Mouse (Mus musculus) macrophage (primary cell): Measurements from ENCODE around the gene Sec23a. TPM values are rescaled to one million over a fixed set of nuclear protein-coding genes. Genes with fewer than 3 reads are reported as not detected.
"Not testable (repeated sequence)": the region's sequence is repeated elsewhere in the genome, so short reads cannot be mapped to it uniquely, and the experiment has no call there.

Source experiments
- H3K27ac ChIP-seq: fragments of 350-480 bp; formaldehyde crosslinking; 2 replicates; pipeline ENCODE4 v1.9.0; 2021
- H3K36me3 ChIP-seq: fragments of 350-480 bp; formaldehyde crosslinking; 2 replicates; pipeline ENCODE4 v1.9.0; 2021; ENCODE audit errors: inconsistent target
- H3K4me3 ChIP-seq: fragments of 350-480 bp; formaldehyde crosslinking; 2 replicates; pipeline ENCODE4 v1.9.0; 2021; ENCODE audit errors: inconsistent target
- H3K79me2 ChIP-seq: fragments of 350-480 bp; formaldehyde crosslinking; 2 replicates; pipeline ENCODE4 v1.9.0; 2021; ENCODE audit errors: inconsistent target
- WGBS: methylation state at CpG from one replicate; pipeline ENCODE4 v1.1.7; 2026; ENCODE audit warnings: inconsistent platforms; ENCODE audit not compliant: missing documents; 5-methylcytosine and 5-hydroxymethylcytosine counted together
- polyA plus RNA-seq: library from polyadenylated mRNA; stranded (reverse); fragments of 250-400 nt; gene quantifications from 3 replicates; pipeline ENCODE4 v1.2.4, GENCODE M21; 2018; ENCODE audit warnings: inconsistent platforms
- total RNA-seq, 78 experiments: library from RNA; depleted of rRNA; stranded (reverse); fragments of 250-400 nt; gene quantifications; 1 replicate in 9 of 78; 2 replicates in 24 of 78; 3 replicates in 43 of 78; 4 replicates in 2 of 78; pipeline ENCODE4 v1.2.4; 2018; ENCODE audit warnings: inconsistent platforms in 56 of 78

Gene Sec23a
- 10 to 100 TPM in 20 of 26 experiments, 1 to 10 TPM in 6; 3.6 to 32.2 (median 19.1) TPM for total RNA-seq (2018; cell fraction: chromatin; rRNA removed)
- 10 to 100 TPM; 10.8 to 17.5 (median 14.0) TPM for total RNA-seq (2018; cell fraction: cytosol; rRNA removed)
- 10 to 100 TPM in 20 of 26 experiments, 1 to 10 TPM in 6; 5.0 to 28.5 (median 14.6) TPM for total RNA-seq (2018; cell fraction: nucleus; rRNA removed)
- 12.6 to 14.3 TPM (median 12.7 TPM) in 3 replicates for polyA plus RNA-seq

DNA sequence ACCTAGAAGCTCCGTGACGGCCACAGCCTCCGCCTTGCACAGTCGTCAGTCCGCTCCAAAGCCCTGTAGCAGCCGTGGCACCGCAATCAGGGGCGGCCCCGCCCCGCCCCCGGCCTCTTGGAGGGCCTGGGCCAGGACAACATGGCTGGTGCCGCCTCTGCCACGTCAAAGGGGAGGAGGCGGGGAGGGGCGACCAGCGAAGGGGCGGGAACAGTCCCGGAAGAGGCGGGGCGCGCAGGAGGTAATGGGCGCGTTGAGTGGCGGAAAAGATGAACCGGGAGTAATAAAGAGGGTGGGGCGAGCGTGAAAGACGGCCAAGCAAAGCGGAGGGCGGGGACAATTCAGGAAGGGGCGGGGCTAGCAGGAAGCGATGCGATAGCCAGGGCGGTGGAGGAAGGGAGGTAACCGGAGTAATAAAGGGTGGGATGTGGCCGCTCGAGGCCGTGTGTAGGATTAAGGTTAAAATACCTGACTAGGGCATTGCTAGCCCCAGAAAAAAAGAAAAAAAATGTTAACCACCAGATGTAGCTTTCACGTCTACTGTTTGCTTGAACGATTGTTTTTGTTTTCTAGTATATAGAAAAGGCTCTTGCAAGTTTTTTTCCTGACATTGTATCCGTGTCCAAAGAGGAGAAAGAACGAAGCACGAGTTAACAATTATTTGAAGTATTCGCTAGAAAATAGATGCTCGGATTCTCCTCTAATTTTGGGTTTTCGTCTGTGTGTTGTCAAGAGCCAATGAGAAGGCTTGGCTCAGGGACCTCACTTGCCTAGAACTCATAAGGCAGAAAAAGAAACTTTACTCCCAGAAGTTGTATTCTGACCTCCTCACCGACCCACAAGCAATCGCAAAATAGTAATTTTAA is at the start of gene Sec23a:
Gene Sec23a, minus strand, starts transcription at position 174 of the 866 bp plus-strand sequence.
- peak within 1 kb of the TSS; percentile 87 for H3K4me3 ChIP-seq
- H3K36me3 ChIP-seq = peaks cover 3% of the 10 kb centered on the region; the same call in 1 of the 2 replicates
- peak within 1 kb of the TSS; percentile 60 for H3K27ac ChIP-seq
- H3K79me2 ChIP-seq = peaks cover 36% of the 10 kb centered on the region
- WGBS = under 1% methylated on average over 48 of the region's 48 CpGs

- peak within 1 kb of the TSS; percentile 66 for H3K27ac ChIP-seq
- H3K4me3 ChIP-seq = peak within 1 kb of the TSS; percentile 88
- WGBS = 1% methylated on average over 48 of the region's 49 CpGs
- H3K36me3 ChIP-seq = no peaks in the 10 kb centered on the region
- H3K79me2 ChIP-seq = peaks cover 50% of the 10 kb centered on the region
These were observed 49.3 kb upstream of the Sec23a start, which contains the start of gene Trappc6b for GRCm38 (mm10) chr12:59060993-59061595. TSS of gene Trappc6b (minus strand) at chr12:59061472.

- Histone ChIP-seq H3K4me3 (peak overlapping the region; percentile 88), H3K27ac (peak overlapping the region; percentile 66), H3K79me2 (peaks cover 58% of the 10 kb centered on the region), H3K36me3 (no peaks in the 10 kb centered on the region)
- 30% methylated on average over 4 of the region's 4 CpGs for WGBS
These were observed 48.5 kb upstream of the Sec23a start for GRCm38 (mm10) chr12:59060322-59060721.

GRCm38 (mm10) chr12:59058242-59058641 is 46.4 kb upstream of the Sec23a start:
- H3K27ac ChIP-seq, H3K36me3 ChIP-seq, H3K4me3 ChIP-seq: not testable (repeated sequence)
- WGBS = 77% methylated on average over 3 of the region's 5 CpGs
- H3K79me2 ChIP-seq = peaks cover 79% of the 10 kb centered on the region

- WGBS = 96% methylated on average over 11 of the region's 11 CpGs
- Histone ChIP-seq H3K4me3 (no peak overlapping the region), H3K79me2 (peaks cover 99% of the 10 kb centered on the region), H3K27ac (no peak overlapping the region), H3K36me3 (peaks cover 5% of the 10 kb centered on the region; the same call in 1 of the 2 replicates)
These were observed 44.4 kb upstream of the Sec23a start for GRCm38 (mm10) chr12:59056222-59056621.

DNA sequence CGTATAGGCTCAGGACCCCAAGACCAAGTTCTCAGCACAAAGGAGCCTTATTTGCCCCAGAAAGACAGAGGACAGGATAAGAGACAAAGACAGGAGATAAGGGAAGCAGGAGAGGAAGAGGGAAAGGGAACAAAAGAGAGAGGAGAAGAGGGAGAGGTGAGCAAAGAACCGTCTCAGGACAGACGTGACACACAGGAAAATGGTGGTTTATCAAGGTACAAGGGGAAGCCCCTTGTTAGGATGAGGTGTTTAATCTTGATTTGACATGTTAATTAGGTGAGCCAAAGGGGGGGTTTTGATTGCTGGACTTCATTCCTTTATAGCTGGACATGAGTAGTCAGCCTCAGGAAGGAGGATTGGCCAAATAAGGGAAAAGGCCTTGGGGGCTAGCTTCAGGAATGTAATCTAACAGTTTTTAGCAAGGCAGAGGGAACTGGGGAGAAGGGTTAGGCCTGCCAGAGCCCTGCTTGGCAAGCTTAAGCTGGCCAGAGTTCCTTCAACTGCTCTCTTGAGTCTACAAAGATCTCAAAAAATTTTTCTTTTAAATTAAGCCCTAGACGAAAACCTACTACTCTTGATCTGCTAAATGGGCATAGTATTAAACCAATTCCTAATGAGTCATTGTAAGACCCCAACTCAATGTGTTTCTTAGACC is 43.5 kb upstream of the Sec23a start:
- 81% methylated on average over 4 of the region's 4 CpGs for WGBS
- Histone ChIP-seq H3K27ac (no peak overlapping the region), H3K4me3 (no peak overlapping the region), H3K79me2 (peaks cover 100% of the 10 kb centered on the region), H3K36me3 (peaks cover 12% of the 10 kb centered on the region; the same call in 1 of the 2 replicates)

DNA sequence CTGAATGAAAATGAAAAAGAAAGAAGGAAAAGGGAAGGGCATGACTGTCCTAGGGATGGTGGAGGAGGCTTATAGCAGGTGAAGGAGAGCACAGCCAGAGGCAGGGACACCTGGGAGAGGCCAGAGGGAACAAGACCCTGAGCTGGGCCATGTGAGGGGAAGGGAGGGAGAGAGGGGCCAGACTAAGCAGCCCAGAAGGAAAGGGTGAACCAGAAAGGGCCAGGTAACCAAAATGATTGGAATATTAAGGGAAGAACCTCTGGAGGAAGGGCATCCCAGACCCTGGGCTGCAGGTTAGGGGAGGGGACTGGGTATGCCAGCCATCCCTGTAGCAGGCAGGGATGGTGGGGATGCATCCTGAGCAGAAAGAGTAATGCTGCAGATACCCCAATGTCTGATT is 42.2 kb upstream of the Sec23a start:
- H3K79me2 ChIP-seq = peaks cover 100% of the 10 kb centered on the region
- H3K27ac ChIP-seq = no peak overlapping the region
- H3K36me3 ChIP-seq = peaks cover 18% of the 10 kb centered on the region; the same call in 1 of the 2 replicates

GRCm38 (mm10) chr12:59053166-59053565 is 41.3 kb upstream of the Sec23a start:
- WGBS = 93% methylated on average over 5 of the region's 5 CpGs
- peaks cover 23% of the 10 kb centered on the region; the same call in 1 of the 2 replicates for H3K36me3 ChIP-seq
- H3K27ac ChIP-seq = no peak overlapping the region
- H3K4me3 ChIP-seq = no peak overlapping the region
- H3K79me2 ChIP-seq = peaks cover 100% of the 10 kb centered on the region

More for the DNA sequence above, 42.2 kb upstream of the Sec23a start:
- no peak overlapping the region for H3K4me3 ChIP-seq

DNA sequence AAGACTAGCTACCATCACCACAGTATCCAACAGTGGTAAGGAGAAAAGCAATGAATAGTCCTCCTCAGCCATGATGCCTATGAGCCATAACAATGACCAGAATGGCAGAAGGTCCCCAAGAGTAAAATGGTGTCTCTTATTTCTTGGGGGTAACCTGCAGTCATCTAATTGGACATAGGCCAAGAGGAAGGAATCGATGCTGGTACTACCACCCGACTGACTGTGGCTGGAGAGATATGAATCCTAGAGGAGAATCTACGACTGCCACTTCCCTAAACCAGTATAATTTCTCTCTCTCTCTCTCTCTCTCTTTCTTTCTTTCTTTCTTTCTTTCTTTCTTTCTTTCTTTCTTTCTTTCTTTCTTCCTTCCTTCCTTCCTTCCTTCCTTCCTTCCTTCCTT is 40.7 kb upstream of the Sec23a start:
- Histone ChIP-seq H3K4me3 (no peak overlapping the region), H3K27ac (no peak overlapping the region), H3K36me3 (peaks cover 23% of the 10 kb centered on the region; the same call in 1 of the 2 replicates), H3K79me2 (peaks cover 95% of the 10 kb centered on the region)
- 20% methylated on average over 3 of the region's 3 CpGs for whole genome bisulfite sequencing

DNA sequence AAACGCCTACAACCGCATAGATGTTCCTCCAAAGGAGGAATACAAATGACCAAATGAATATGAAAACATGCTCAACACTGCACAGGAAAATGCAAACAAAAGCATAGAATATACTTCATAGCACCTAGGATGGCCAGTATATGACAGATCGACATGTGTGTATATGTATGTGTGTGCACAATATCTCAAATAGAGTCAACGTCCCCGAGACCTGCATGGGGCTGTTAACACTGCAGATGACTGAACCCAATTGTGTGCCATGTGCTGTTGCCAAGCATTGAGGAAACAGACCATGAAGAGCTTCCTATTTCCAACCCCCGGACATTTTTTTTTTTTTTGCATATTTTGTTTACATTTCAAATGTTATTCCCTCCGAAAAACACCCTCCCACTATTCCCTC is 29.0 kb upstream of the Sec23a start:
- WGBS = 69% methylated on average over 7 of the region's 7 CpGs
- H3K36me3 ChIP-seq = peaks cover 39% of the 10 kb centered on the region
- H3K27ac ChIP-seq = no peak overlapping the region
- H3K4me3 ChIP-seq = no peak overlapping the region
- no peaks in the 10 kb centered on the region for H3K79me2 ChIP-seq

GRCm38 (mm10) chr12:59039971-59040844 is 28.4 kb upstream of the Sec23a start:
- WGBS = 48% methylated on average over 22 of the region's 23 CpGs
- Histone ChIP-seq H3K4me3 (no peak overlapping the region), H3K79me2 (no peaks in the 10 kb centered on the region), H3K36me3 (peaks cover 33% of the 10 kb centered on the region), H3K27ac (no peak overlapping the region)

- Histone ChIP-seq H3K79me2 (no peaks in the 10 kb centered on the region), H3K27ac (no peak overlapping the region), H3K36me3 (peaks cover 24% of the 10 kb centered on the region), H3K4me3 (no peak overlapping the region)
- 90% methylated on average over 8 of the region's 10 CpGs for WGBS
These were observed 27.5 kb upstream of the Sec23a start for GRCm38 (mm10) chr12:59039162-59039970.

GRCm38 (mm10) chr12:59032101-59032500 is 20.3 kb upstream of the Sec23a start:
- 88% methylated on average over 5 of the region's 5 CpGs for WGBS
- no peak overlapping the region for H3K27ac ChIP-seq
- no peaks in the 10 kb centered on the region for H3K79me2 ChIP-seq
- no peaks in the 10 kb centered on the region for H3K36me3 ChIP-seq
- no peak overlapping the region for H3K4me3 ChIP-seq
